In genomic region chr17:78735731-78736472, GRCm38 (mm10) we compare ENCODE assay signal across 8 mouse cellular contexts. TPM values are rescaled to one million over a fixed set of nuclear protein-coding genes. Genes with fewer than 3 reads are reported as not detected.
A peak's percentile ranks its signal among the peaks of the same experiment; 100 is the strongest.
DNase-seq lines count a peak whose midpoint lies in the region; ATAC-seq and TF ChIP-seq lines count a peak whose summit lies in the region.

No protein-coding gene starts in this region.

- peak; percentile 13 for DNase-seq in gastrocnemius, postnatal 25 days
- DNase-seq in gastrocnemius, postnatal 10 days, result no peak
- peak; percentile 35 for DNase-seq in CD4-positive helper T cell, adult 2 months (ENCODE audit: low read depth, low spot score)
- DNase-seq in brain, embryonic 18.5 days (ENCODE audit: low read depth, low spot score), result peak; percentile 6
- peak; percentile 21 for DNase-seq in forebrain, embryonic 10.5 days (ENCODE audit: extremely low spot score, low spot score)
- peak; percentile 53 for DNase-seq in induced T-regulatory cell, adult 2 months (ENCODE audit: low read depth)
- DNase-seq in lung, embryonic 14.5 days, result peak; percentile 30
- peak; percentile 16 for DNase-seq in right cerebral cortex, postnatal 25 days

- peak overlapping the region; percentile 90 for H3K4me3 ChIP-seq in forebrain, embryonic 10.5 days
- peak overlapping the region; percentile 87 for H3K4me3 ChIP-seq in lung, embryonic 14.5 days (ENCODE audit: low read depth, low read length)

- peak overlapping the region; percentile 84 for H3K9ac ChIP-seq in lung, embryonic 14.5 days

- 1% methylated on average over 24 of the region's 39 CpGs for WGBS in forebrain, embryonic 10.5 days
- WGBS in lung, embryonic 14.5 days, result 0% methylated on average over 36 of the region's 39 CpGs

- peak overlapping the region; percentile 96 for H3K27ac ChIP-seq in forebrain, embryonic 10.5 days
- peak overlapping the region; percentile 92 for H3K27ac ChIP-seq in lung, embryonic 14.5 days (ENCODE audit: low read depth)

- no peaks in the 10 kb centered on the region for H3K27me3 ChIP-seq in forebrain, embryonic 10.5 days (ENCODE audit: poor library complexity, severe bottlenecking)
- no peaks in the 10 kb centered on the region for H3K27me3 ChIP-seq in lung, embryonic 14.5 days (ENCODE audit: insufficient read depth, low read length)

- peak overlapping the region; percentile 61 for H3K4me2 ChIP-seq in lung, embryonic 14.5 days

- no peaks in the 10 kb centered on the region for H3K9me3 ChIP-seq in forebrain, embryonic 10.5 days
- no peaks in the 10 kb centered on the region for H3K9me3 ChIP-seq in lung, embryonic 14.5 days (ENCODE audit: low read depth, low read length)

- TF ChIP-seq CTCF in lung, embryonic 14.5 days (IDR thresholded peaks at IDR 0.05; ENCODE audit: low read depth), result no peak

- H3K4me1 ChIP-seq in forebrain, embryonic 10.5 days, result peaks cover 33% of the 10 kb centered on the region
- 0 out of 2 replicates have a peak, but pooled peaks cover 4% of the 10 kb centered on the region for H3K4me1 ChIP-seq in lung, embryonic 14.5 days (ENCODE audit: insufficient read depth)

- 0 out of 2 replicates have a peak, but pooled peaks cover 5% of the 10 kb centered on the region for H3K36me3 ChIP-seq in forebrain, embryonic 10.5 days (replicated peaks)
- no peaks in the 10 kb centered on the region for H3K36me3 ChIP-seq in lung, embryonic 14.5 days (ENCODE audit: insufficient read depth)

- ATAC-seq in lung, embryonic 14.5 days (ENCODE audit: insufficient read depth), result peak; percentile 84

RNA-seq across cellular contexts. Expression of gene Strn, which starts 1.1 kb away (rescaled TPM):
- 1 to 10 TPM; 5.5 to 6.1 TPM for total RNA-seq in gastrocnemius, postnatal 25 days (2021)
- total RNA-seq in gastrocnemius, postnatal 10 days (2021), result 10 to 100 TPM; 11.7 to 13.0 TPM
- polyA plus RNA-seq in forebrain, embryonic 10.5 days (2016; fragmentation: Nextera tagmentation; extraction: Ambion mirVana), result 6.2 TPM in 2 replicates
- 7.2 and 8.1 TPM in 2 replicates for polyA plus RNA-seq in lung, embryonic 14.5 days (2014; fragmentation: Nextera tagmentation; extraction: Ambion mirVana)
